Mouse (Mus musculus) adrenal gland, postnatal 14 days (tissue): Measurements from ENCODE around the gene Matn3. TPM values are rescaled to one million over a fixed set of nuclear protein-coding genes. Genes with fewer than 3 reads are reported as not detected.
A peak's percentile ranks its signal among the peaks of the same experiment; 100 is the strongest.

Source experiments
- DNase-seq: peaks from one replicate; pipeline ENCODE4 v3.0.0; 2021; ENCODE audit warnings: mixed read lengths
- total RNA-seq: library from RNA; stranded (reverse); gene quantifications from 2 replicates; pipeline ENCODE4 v1.2.3, GENCODE M21; 2021

The Matn3 gene
- total RNA-seq, 1 experiment from 2014 or later = not detected

DNA sequence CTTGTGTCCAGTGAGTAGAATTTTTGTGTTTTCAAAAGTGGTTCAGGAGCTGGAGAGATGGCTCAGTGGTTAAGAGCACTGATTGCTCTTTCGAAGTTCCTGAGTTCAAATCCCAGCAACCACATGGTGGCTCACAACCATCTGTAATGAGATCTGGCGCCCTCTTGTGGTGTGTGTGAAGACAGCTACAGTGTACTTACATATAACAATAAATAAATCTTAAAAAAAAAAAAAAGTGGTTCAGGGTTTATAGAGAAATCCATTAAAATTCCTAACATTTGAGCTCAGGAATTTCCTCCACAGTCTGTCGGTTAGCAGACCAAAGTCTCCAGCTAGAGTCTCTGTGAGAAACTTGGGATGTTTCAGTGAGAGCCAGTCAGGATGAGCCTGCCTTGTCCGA lies 11.5 kb upstream of the Matn3 start:
- DNase-seq = peak; percentile 35

- DNase-seq = no peak
Measured at GRCm38 (mm10) chr12:8939490-8939889, 8.2 kb upstream of the Matn3 start.

DNA sequence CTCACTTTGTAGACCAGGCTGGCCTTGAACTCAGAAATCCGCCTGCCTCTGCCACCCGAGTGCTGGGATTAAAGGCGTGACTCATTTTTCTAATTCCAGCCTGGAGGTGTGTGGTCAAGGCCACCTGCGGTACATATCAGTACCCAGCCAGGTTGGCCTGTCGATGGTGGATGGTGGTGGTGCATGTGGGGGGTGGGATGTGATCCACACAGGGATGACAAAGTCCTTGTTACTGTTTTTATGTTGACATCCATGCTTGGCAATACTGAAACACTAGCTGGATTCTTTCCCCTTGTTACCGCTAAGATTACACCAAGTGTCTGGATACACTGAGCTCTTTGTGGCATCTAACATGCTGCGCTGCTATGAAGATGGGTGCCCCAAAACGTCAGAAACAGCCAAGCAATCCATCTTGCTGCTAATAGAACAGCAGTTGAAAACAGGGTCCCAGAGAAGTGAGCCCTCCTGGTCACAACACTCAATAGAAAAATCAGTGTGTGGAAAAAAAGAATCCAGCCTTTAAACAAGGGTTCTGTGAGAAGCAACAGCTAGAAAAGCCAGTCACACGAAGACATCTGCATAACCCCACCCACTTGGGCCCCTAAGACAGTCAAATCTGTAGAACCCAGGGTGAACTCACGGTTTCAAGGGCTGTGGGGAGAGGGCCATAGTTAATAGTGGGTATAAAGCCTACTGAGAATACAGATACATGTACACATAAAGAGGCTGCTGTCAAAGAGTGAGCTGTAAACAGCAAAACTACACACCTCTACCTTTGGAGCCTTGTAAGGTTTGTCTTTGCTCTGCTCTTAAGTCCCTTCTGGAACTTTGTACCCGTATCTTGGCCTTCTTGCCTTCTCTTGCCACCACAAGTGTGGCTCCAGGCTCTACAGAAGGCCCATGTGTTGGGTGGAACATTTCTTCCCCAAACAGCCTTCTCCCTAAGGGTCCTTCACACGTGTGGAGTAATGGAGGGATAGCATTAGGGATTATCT lies 7.4 kb upstream of the Matn3 start:
- no peak for DNase-seq

DNA sequence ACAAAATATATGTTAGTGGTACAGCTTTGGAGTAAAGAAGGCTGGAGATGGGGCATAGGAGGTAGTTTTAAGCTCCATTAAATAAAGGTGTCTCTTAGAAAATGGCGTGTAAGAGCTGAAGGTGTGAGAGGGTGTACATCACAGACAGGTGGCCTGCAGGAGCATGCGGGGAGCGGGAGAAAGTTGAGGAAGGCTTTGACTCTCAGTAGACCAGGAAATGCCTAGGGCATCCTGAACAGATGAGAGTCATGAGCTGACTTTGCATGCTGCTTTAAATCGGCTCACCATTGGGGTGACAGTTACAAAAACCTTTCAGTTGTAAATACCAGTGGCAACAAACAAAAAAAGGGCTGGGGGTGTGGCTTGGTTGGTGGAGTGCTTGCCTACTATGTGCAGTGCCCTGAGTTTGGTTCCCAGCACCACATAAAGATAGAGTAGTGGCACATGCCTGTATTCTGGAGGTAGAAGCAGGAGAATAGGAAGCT lies 6.6 kb upstream of the Matn3 start:
- no peak for DNase-seq

DNA sequence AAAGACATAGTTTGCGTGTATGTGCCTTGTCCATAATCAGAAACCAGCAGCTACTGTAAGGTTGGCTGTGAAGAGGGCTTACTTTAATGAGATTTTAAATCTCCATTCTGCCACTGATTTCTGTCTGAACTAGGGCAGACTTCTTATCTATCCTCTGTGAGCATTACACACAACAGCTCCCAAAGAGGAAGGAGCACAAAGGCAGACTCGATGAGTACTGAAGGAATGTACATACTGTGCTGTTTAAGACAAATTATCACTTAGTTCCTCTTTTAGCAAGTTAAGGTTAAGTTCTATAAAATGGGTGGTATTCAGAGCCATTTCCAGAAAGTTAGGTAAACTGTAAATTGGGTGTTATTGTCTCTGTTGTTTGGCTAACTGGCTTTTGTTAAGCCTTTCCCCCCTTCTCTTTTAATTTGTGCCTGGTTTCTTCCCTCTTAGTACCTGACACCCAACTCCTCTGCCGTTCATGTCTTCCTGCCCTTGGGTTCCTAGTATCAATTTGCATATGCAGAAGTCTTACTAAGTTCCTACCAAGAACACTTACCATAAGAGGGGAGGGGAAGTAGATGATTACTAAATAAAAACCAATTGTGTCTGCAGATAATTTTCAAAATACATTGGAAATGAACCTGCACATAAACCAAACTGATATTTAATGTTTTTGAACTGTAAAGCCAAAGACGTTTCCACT lies 5.9 kb upstream of the Matn3 start:
- no peak for DNase-seq

DNA sequence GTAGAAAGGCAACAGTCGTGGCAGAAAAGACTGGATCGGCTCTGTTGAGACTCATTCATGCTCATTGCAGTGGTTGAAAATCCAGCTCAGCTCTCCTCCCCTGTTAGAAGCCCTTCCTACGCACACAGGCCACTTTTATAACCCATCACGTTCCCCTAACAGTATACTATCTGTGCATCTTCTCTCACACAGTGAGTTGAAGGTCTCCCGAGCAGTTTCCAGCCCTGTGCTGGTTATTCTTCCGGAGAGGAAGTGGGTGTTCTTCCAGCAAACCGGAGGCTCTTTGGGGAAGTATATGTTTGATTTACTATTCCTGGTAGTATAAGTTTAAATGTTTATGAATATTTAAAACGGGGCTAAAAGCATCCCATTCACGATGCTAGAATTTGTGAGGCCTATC lies 566 bp upstream of the Matn3 start:
- DNase-seq = no peak

DNA sequence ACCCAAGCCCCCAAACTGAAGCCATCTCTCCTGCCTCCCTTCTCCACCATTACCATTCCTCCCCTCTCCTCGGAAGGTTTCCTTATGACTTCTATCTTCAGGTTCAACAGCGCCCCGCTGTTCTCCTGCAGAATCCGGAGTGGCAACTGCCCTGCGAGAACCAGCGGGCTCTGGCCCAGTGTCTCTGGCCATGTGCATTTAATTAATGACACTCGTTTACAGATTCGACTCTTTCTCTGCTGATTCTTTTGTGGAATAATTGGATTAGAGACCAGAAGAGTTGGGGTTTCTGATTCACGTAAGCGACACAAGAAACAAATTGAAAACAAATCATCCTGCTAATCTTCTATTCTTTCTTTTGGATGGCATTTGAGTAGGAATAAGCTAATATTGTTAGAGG lies 5.4 kb downstream of the Matn3 start:
- no peak for DNase-seq

DNA sequence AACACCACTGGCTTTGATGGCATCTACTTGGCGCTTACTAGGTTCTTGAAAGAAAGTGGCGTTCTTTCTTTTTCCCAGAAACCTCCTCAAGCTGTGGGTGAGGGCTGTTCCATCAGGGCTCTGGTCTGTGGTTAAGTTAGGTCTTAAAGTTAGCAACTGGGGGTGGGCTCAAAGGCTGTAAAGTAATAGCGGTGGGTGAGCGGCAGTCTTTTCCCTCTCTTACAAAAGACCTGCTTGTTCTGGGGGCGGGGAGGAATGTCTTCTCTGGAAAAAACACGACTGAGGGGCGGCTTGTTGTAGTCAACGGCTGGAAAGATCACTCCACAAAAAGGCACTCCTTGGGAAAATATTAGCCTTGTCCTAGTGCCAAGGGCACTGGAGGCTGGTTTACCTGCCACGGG lies 6.4 kb downstream of the Matn3 start:
- DNase-seq = no peak

DNA sequence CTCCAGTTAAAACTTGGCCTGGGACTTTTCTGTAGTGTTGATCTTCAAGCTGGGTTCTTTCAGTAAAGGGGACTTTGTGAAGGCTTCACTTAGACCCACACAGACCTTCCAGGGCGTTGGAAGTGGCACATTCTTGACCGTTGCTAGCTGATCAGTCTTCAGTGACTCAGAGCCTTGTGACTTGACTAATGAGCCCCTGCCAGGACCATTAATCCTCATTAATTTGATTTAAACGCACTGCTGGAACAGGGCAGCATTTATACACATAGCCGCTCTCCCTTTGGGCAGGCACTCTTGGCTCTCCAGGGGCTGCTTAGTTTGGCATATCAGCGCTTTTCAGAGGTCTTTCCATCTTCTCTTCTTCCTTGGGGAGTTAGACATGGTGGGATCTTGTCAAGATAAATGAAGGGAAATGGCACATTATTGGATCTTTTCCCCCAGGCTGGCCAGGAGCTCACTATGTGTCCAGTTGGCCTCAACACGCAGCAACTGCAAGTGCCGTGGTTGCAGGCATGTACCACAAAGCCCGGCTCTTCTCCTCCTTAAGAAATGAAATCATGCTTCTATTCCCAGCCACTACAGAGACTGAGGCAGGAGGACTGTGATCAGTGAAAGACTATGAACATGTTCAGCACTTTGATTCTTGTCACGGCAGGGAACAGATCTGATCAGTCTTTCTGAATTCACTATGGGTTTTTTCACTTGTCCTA lies 14.0 kb downstream of the Matn3 start:
- no peak for DNase-seq

DNA sequence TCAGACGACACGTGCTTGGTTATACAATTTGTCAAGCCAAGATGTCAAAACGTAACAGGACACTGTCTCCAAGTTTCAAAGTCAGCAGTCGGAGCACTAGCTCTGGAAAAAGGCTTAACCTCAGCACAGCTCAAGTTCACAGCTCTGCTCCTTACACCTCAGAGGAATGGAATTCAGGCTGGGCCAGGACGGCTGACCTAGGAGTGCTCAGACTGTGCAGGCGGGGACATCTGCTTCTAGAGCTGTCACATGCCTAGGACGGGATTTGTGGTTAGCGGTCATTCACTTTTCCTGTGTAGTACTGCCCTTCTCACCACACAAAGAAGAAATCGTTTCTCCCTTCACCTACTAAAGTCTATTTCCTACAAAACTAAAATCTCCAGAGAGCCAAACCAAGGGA lies 22.1 kb downstream of the Matn3 start:
- DNase-seq = peak; percentile 65

DNA sequence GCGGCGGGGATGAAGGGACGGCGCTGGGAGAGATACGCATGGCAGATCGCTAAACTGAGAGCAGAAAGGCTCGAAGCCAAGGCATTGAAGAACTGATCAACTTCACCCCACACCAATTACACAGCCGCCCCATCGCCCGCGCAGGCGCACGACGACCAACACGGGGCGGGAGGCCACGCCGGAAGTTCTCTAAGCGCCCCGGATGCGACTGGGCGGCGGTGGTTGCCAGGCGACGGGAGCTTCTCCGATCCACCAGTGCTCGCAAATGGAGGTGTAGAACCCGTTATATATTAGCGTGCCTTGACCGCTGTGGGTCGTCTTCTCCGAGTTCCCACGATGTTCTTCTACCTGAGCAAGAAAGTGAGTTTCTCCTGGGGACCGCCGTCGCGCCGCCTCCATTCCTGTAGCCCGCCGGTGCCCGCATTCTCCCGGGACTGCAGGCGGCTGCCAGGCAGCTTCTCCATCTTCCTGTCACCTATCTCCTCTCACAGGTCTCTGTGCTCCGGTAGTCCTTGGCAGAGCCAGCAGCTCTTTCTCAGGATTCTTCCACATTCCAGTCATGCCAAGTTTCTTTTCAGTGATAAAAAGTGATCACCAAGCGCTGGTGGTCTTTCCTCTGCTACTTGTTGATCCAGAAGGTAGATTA lies 26.2 kb downstream of the Matn3 start, which contains the start of gene Wdr35:
Gene Wdr35, plus strand, starts transcription at position 73 of the 646 bp plus-strand sequence.
- DNase-seq = peak; percentile 96

DNA sequence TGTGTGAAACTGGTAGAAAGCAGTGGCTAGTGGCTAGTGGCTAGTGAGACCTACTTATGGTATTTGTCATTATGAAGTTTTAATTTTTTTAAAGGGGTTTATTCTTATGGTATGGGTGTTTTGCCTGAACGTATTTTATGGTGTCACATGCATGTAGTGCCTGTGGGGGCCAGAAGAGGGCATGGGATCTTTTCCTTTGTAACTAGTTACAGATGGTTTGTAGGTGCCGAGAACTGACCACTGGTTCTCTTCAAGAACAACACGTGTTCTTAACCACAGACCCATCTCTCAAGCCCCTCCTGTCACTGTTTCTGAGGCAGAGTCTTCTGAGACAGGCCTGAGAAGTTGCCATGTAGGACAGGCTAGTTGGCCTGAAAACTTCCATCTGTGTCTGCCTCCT lies 27.3 kb downstream of the Matn3 start:
- DNase-seq = no peak

DNA sequence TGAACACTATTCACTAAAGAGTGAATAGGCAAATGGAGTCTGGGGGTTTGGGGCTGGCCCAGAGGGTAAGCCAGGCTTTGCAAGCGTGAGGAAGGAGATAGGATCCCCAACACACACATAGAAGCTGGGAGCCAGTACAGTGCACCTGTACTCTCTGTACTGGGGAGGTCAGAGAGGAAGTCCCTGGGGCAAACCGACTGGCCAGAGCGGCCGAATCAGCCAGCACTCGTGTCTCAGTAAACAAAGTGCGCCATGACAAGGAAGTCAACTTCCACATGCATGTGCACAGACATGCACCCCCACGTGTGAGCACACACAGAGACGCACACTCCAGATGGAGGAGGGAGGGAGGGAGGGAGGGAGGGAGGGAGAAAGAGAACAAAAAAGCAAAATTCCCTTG lies 45.5 kb downstream of the Matn3 start:
- no peak for DNase-seq

DNA sequence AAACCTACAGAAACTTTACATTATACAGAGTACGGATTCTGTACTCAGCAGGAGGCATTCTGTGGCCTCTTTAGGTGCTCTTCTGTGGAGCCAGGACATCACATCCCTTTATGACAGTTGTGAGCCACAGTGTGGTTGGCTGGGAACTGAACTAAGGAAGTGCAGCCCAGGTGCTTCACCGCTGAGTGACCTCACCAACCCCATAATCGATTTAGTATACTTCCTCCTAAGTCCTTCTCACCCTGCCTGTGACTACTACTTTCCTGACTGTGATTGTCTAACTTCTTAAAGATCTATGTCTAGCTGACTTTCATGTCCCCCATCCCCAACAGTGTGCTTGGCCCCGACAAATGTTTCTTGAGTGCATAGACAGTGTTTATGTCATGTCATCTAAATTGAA lies 50.6 kb downstream of the Matn3 start:
- no peak for DNase-seq

DNA sequence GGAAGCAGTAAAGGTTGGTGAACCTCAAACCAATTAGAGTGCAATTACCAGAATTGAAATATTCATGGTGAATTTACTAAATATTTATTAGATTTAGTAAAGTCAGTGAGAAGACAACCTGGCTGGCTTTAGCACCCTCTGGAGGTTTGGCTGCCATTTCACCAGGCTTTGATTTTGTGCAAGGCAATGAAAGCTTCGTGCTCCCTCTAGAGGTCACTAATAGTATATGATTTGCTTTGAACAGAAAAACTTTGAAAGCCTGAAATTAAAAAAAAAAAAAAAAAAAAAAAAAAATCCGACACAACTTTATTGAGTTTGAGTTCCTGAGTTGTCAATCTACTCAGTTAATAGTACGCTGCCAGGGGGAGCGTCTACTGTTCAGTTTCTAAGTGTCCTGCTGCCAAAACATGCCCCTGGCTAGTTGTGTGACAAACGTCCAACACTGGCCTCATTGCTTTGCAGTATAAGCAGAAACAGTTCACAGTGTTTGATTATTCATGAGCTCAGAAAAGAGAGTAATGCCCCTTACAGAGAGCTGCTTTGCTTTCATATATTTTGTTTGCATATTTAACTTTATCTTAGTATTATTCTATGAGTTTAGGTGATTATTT lies 54.4 kb downstream of the Matn3 start:
- peak; percentile 76 for DNase-seq

- no peak for DNase-seq
Measured at GRCm38 (mm10) chr12:9007146-9007545, 59.4 kb downstream of the Matn3 start.

- DNase-seq = no peak
Measured at GRCm38 (mm10) chr12:9007811-9008210, 60.1 kb downstream of the Matn3 start.

DNA sequence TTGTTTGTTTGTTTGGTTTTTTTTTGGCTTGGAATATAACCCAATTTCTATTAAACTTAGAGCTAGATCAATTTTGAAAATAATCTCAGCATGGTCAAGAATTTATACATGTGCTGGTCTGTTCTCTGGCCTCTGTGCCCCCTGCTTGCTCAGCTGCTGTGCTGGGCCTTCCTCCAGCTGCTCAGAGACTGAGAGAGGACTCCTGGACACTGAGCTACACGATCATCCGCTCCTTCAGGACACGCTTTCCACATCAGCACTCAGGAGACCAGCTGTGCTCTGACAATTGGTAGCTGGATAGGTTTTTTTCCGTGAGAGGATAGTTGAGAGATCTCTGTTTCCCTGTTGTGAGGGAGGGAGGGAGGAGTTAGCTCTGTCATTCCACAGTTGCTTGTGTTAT lies 62.6 kb downstream of the Matn3 start:
- no peak for DNase-seq

GRCm38 (mm10) chr12:9016376-9016775 lies 68.6 kb downstream of the Matn3 start:
- DNase-seq = no peak

- DNase-seq = no peak
Measured at GRCm38 (mm10) chr12:9020431-9020830, 72.7 kb downstream of the Matn3 start.

DNA sequence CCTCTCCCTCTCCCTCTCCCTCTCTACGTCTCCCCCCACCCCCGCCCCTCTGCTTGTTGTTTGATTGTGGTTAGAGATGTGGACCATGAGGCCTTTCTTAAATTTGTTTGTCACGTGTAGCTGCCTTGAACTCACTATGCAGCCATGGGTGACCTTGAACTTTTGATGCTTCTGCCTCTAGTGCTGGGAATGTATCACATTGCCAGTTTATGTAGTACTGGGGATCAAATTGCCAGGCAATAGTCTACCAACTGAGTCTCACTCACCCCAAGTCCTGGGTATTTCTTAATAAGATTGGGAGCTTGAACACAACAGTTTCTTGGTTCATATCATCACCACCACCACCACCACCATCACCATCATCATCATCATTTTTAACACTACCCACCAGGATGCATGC lies 73.3 kb downstream of the Matn3 start:
- no peak for DNase-seq
